Mouse (Mus musculus) lung, embryonic 14.5 days (tissue): ENCODE data around the gene Golga5. TPM values are rescaled to one million over a fixed set of nuclear protein-coding genes. Genes with fewer than 3 reads are reported as not detected.

Experiments used
- ATAC-seq: fragments of 200-750 bp; cut with Nextera tagmentation; 2 replicates; pipeline ENCODE4 v1.8.0; 2017; ENCODE audit warnings: mild to moderate bottlenecking, moderate TSS enrichment, moderate library complexity; ENCODE audit not compliant: insufficient read depth
- DNase-seq: peaks from one replicate; pipeline ENCODE4 v3.0.0-alpha.2; 2015
- H3K27ac ChIP-seq: fragments of 300-500 bp; sonication (generic); 2 replicates; pipeline ENCODE4 v1.5.1; 2014; ENCODE audit warnings: low read depth, mild to moderate bottlenecking, moderate library complexity
- H3K27me3 ChIP-seq: fragments of 300-500 bp; sonication (generic); 2 replicates; pipeline ENCODE4 v1.6.1; 2014; ENCODE audit warnings: low read length, control low read depth; ENCODE audit not compliant: insufficient read depth
- H3K36me3 ChIP-seq: fragments of 300-500 bp; sonication (generic); 2 replicates; pipeline ENCODE4 v1.6.1; 2014; ENCODE audit warnings: control low read depth; ENCODE audit not compliant: insufficient read depth
- H3K4me1 ChIP-seq: fragments of 300-500 bp; sonication (generic); 2 replicates; pipeline ENCODE4 v1.6.1; 2014; ENCODE audit warnings: antibody characterized with exemption, control low read depth; ENCODE audit not compliant: insufficient read depth
- H3K4me2 ChIP-seq: fragments of 300-500 bp; sonication (generic); 2 replicates; pipeline ENCODE4 v1.6.1; 2014; ENCODE audit warnings: mild to moderate bottlenecking
- H3K4me3 ChIP-seq: fragments of 300-500 bp; sonication (generic); 2 replicates; pipeline ENCODE4 v1.5.1; 2014; ENCODE audit warnings: low read depth, low read length
- H3K9ac ChIP-seq: fragments of 300-500 bp; sonication (generic); 2 replicates; pipeline ENCODE4 v1.6.1; 2014
- H3K9me3 ChIP-seq: fragments of 300-500 bp; sonication (generic); 2 replicates; pipeline ENCODE4 v1.6.1; 2016; ENCODE audit warnings: low read depth, low read length, control low read depth
- CTCF ChIP-seq: IDR thresholded peaks from 2 replicates; pipeline ENCODE4 v1.5.1; 2016; ENCODE audit warnings: antibody characterized with exemption, low read depth
- WGBS: fragments of 180-500 bp; shearing (Covaris S2); extraction: QIAGEN DNeasy Blood & Tissue Kit; methylation state at CpG from one replicate; pipeline ENCODE4 v1.1.7; 2014; 5-methylcytosine and 5-hydroxymethylcytosine counted together
- polyA plus RNA-seq: library from polyadenylated mRNA; unstranded; fragments of >200 nt; fragmentation: Nextera tagmentation; extraction: Ambion mirVana; gene quantifications from 2 replicates; pipeline ENCODE4 v1.2.1, GENCODE M21; 2014

Golga5 gene
- polyA plus RNA-seq, 1 experiment from 2014 or later, result 29.4 TPM

DNA sequence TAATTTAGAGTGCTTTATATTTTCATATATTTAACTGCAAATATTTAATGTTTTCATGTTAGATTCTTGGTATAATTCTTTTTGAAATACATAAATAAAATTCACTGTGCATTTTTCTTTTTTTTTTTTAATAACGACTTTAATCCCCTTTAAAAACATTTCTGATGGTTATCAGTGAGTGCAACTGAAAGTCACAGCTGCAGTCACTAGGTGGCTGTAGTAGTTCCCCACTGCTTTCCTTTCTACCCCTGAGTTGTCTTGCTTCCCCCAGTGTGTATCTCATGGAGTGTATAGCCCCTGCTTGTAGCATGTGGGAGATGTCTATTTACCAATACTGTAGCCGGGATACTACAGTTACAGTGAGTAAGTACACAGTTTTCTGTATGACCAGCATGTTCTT, 29.0 kb downstream of the Golga5 start:
- ATAC-seq (no peak), DNase-seq (no peak)
- no peak overlapping the region for H3K4me2 ChIP-seq
- H3K27me3 ChIP-seq, result no peaks in the 10 kb centered on the region
- no peak overlapping the region for H3K27ac ChIP-seq
- no peak overlapping the region for H3K4me3 ChIP-seq
- WGBS, result 79% methylated on average over 2 of the region's 2 CpGs
- H3K9me3 ChIP-seq, result no peaks in the 10 kb centered on the region
- peaks cover 36% of the 10 kb centered on the region for H3K36me3 ChIP-seq
- TF ChIP-seq CTCF, result no peak
- H3K9ac ChIP-seq, result no peak overlapping the region
- no peaks in the 10 kb centered on the region for H3K4me1 ChIP-seq

- H3K4me2 ChIP-seq, result no peak overlapping the region
These were observed 29.8 kb downstream of the Golga5 start for GRCm38 (mm10) chr12:102498726-102499125.

GRCm38 (mm10) chr12:102499210-102499609, 30.3 kb downstream of the Golga5 start:
- ATAC-seq, result no peak
- H3K4me3 ChIP-seq, result no peak overlapping the region

More at GRCm38 (mm10) chr12:102498726-102499125, 29.8 kb downstream of the Golga5 start:
- Histone ChIP-seq H3K27ac (no peak overlapping the region; the same call in 1 of the 2 replicates), H3K9me3 (no peaks in the 10 kb centered on the region), H3K27me3 (no peaks in the 10 kb centered on the region), H3K36me3 (peaks cover 29% of the 10 kb centered on the region), H3K9ac (no peak overlapping the region), H3K4me3 (no peak overlapping the region), H3K4me1 (no peaks in the 10 kb centered on the region)
- ATAC-seq, result peak; percentile 28; the same call in 1 of the 2 replicates
- TF ChIP-seq CTCF, result no peak
- peak; percentile 38 for DNase-seq
- 51% methylated on average over 8 of the region's 8 CpGs for WGBS

DNA sequence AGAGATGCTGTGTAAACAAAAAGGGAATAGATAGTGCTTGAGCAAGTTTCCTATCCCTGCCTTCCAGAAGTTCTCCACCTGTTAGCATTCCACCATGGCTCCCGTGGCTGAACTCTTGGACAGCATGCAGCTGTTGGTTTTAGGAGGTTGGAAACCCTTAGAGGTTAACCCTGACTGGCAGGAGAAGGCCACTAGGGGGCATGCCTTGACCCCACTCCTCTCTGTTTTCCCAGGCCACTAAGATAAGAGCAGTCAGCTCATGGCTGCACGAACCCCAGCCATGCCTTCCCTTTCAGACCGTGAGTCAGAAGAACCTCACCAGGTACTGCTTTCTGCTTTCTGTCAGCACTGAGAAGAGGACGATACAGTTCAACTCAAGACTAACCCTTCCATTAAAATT, 30.8 kb downstream of the Golga5 start:
- H3K9me3 ChIP-seq, result no peaks in the 10 kb centered on the region
- ATAC-seq (no peak), DNase-seq (no peak)
- no peaks in the 10 kb centered on the region for H3K27me3 ChIP-seq
- H3K9ac ChIP-seq, result no peak overlapping the region
- no peaks in the 10 kb centered on the region for H3K4me1 ChIP-seq
- H3K4me3 ChIP-seq, result no peak overlapping the region
- peaks cover 24% of the 10 kb centered on the region for H3K36me3 ChIP-seq
- no peak overlapping the region for H3K4me2 ChIP-seq
- no peak overlapping the region for H3K27ac ChIP-seq
- TF ChIP-seq CTCF, result peak; percentile 26
- 51% methylated on average over 4 of the region's 4 CpGs for WGBS

More at GRCm38 (mm10) chr12:102499210-102499609, 30.3 kb downstream of the Golga5 start:
- Histone ChIP-seq H3K27ac (no peak overlapping the region), H3K36me3 (peaks cover 24% of the 10 kb centered on the region), H3K9ac (no peak overlapping the region), H3K27me3 (no peaks in the 10 kb centered on the region), H3K9me3 (no peaks in the 10 kb centered on the region), H3K4me1 (no peaks in the 10 kb centered on the region), H3K4me2 (no peak overlapping the region)
- TF ChIP-seq CTCF, result no peak
- 81% methylated on average over 5 of the region's 5 CpGs for WGBS
- no peak for DNase-seq

GRCm38 (mm10) chr12:102501038-102501437, 32.1 kb downstream of the Golga5 start:
- WGBS, result 89% methylated on average over 2 of the region's 2 CpGs
- no peak for DNase-seq
- no peaks in the 10 kb centered on the region for H3K9me3 ChIP-seq
- H3K4me1 ChIP-seq, result no peaks in the 10 kb centered on the region
- H3K27ac ChIP-seq, result no peak overlapping the region
- no peak for TF ChIP-seq CTCF
- H3K4me2 ChIP-seq, result no peak overlapping the region
- H3K9ac ChIP-seq, result no peak overlapping the region
- H3K4me3 ChIP-seq, result no peak overlapping the region
- H3K27me3 ChIP-seq, result no peaks in the 10 kb centered on the region
- peaks cover 21% of the 10 kb centered on the region for H3K36me3 ChIP-seq
- ATAC-seq, result no peak

DNA sequence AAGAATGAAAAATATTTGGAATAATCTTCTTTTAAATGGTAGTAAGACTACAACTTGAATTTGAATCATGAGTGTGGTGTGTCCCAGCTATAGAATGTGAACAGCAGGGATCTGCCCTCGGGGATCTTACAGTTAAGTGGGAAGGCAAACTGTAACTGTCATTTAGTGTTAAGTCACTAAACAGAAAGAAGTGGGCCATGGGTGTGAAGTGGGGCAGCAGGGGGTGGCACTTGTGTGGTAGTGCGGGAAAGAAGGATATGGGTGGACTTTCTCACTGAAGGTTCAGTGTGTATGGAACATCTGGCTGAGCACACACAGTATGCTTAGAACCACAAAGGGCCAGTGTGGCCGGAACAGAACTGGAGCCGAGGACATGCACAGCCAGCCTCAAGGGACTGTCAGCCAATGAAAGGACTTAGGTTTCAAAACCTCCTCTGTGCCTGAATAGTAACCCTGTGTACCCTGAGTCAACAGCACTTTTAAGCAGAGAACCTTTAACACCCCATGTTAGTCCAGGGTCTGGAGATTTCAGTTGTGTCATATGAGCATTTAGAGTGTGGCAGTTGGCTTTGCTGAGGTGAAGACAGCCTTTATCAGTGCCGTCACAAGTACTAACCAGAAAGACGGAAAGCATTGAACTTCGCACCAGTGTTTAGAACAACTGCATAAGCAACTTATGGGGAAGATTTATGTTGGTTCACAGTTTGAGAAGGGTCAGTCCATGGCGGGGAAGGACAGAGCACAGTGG, 33.1 kb downstream of the Golga5 start:
- Histone ChIP-seq H3K27me3 (no peaks in the 10 kb centered on the region), H3K4me2 (no peak overlapping the region), H3K4me3 (no peak overlapping the region), H3K27ac (no peak overlapping the region), H3K9ac (no peak overlapping the region), H3K4me1 (no peaks in the 10 kb centered on the region), H3K36me3 (peaks cover 13% of the 10 kb centered on the region), H3K9me3 (no peaks in the 10 kb centered on the region)
- no peak for ATAC-seq
- DNase-seq, result no peak
- no peak for TF ChIP-seq CTCF
- 72% methylated on average over 8 of the region's 8 CpGs for whole genome bisulfite sequencing

DNA sequence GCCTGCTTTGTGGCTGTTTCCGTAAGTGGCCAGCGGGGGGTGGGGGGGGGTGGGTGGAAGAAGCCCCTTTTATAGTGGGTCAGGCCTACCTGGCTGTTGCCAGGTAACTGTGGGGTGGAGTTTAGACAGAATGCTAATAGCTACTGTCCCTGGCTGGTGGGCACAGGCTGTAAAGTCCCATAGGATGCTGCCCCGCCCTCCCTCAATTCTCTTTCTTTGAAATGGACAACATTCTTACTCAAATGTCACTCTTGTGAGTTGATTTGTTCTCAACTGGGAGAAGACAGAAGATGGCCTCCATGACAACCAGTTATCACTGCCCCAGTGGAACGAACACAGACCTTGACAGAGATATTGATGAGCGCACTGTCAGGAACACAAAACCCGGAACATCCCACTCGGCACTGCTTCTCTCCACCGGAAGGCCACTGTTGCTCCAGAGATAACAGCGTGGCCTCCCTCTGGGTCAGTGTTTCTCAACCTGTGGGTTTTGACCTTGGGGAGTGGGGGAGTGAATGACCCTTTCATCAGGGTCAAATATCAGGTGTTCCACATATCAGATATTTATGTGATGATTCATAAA, 36.3 kb downstream of the Golga5 start:
- H3K27me3 ChIP-seq, result no peaks in the 10 kb centered on the region
- H3K9ac ChIP-seq, result no peak overlapping the region
- WGBS, result 62% methylated on average over 9 of the region's 9 CpGs
- H3K4me2 ChIP-seq, result no peak overlapping the region
- no peaks in the 10 kb centered on the region for H3K36me3 ChIP-seq
- H3K4me3 ChIP-seq, result no peak overlapping the region
- no peak for TF ChIP-seq CTCF
- no peak overlapping the region for H3K27ac ChIP-seq
- DNase-seq, result no peak
- H3K4me1 ChIP-seq, result no peaks in the 10 kb centered on the region
- H3K9me3 ChIP-seq, result no peaks in the 10 kb centered on the region
- ATAC-seq, result no peak
